Mouse (Mus musculus): ENCODE results near the gene Limch1. TPM values are rescaled to one million over a fixed set of nuclear protein-coding genes. Genes with fewer than 3 reads are reported as not detected.

Limch1 gene
- total RNA-seq, 2 experiments from 2014 or later, result not detected

GRCm38 (mm10) chr5:66909962-66910361, 164.3 kb downstream of the Limch1 start:
- no peak for ATAC-seq (replicated peaks; ENCODE audit: low FRiP score, poor library complexity, severe bottlenecking)

- no peak for ATAC-seq (replicated peaks; ENCODE audit: low FRiP score, poor library complexity, severe bottlenecking)
These were observed 165.0 kb downstream of the Limch1 start for GRCm38 (mm10) chr5:66910610-66911009.

GRCm38 (mm10) chr5:66911068-66911467, 165.4 kb downstream of the Limch1 start:
- ATAC-seq (replicated peaks; ENCODE audit: low FRiP score, poor library complexity, severe bottlenecking), result no peak

- no peak for ATAC-seq (replicated peaks; ENCODE audit: low FRiP score, poor library complexity, severe bottlenecking)
These were observed 168.2 kb downstream of the Limch1 start for GRCm38 (mm10) chr5:66913791-66914190.

- no peak for ATAC-seq (replicated peaks; ENCODE audit: low FRiP score, poor library complexity, severe bottlenecking)
These were observed 172.0 kb downstream of the Limch1 start for GRCm38 (mm10) chr5:66917353-66918315.

GRCm38 (mm10) chr5:66918316-66919305, 173.0 kb downstream of the Limch1 start:
- no peak for ATAC-seq (replicated peaks; ENCODE audit: low FRiP score, poor library complexity, severe bottlenecking)

GRCm38 (mm10) chr5:66922582-66922981, 177.0 kb downstream of the Limch1 start:
- no peak for ATAC-seq (replicated peaks; ENCODE audit: low FRiP score, poor library complexity, severe bottlenecking)

GRCm38 (mm10) chr5:66929291-66929690, 183.7 kb downstream of the Limch1 start:
- ATAC-seq (replicated peaks; ENCODE audit: low FRiP score, poor library complexity, severe bottlenecking), result no peak

GRCm38 (mm10) chr5:66933134-66933804, 187.6 kb downstream of the Limch1 start:
- ATAC-seq (replicated peaks; ENCODE audit: low FRiP score, poor library complexity, severe bottlenecking), result no peak

- ATAC-seq (replicated peaks; ENCODE audit: low FRiP score, poor library complexity, severe bottlenecking), result no peak
These were observed 189.0 kb downstream of the Limch1 start for GRCm38 (mm10) chr5:66934585-66934984.

GRCm38 (mm10) chr5:66937376-66937775, 191.7 kb downstream of the Limch1 start:
- ATAC-seq (replicated peaks; ENCODE audit: low FRiP score, poor library complexity, severe bottlenecking), result no peak

- ATAC-seq (replicated peaks; ENCODE audit: low FRiP score, poor library complexity, severe bottlenecking), result no peak
These were observed 196.3 kb downstream of the Limch1 start for GRCm38 (mm10) chr5:66941710-66942450.

GRCm38 (mm10) chr5:66942922-66943321, 197.3 kb downstream of the Limch1 start:
- ATAC-seq (replicated peaks; ENCODE audit: low FRiP score, poor library complexity, severe bottlenecking), result no peak

GRCm38 (mm10) chr5:66943521-66943920, 197.9 kb downstream of the Limch1 start:
- ATAC-seq (replicated peaks; ENCODE audit: low FRiP score, poor library complexity, severe bottlenecking), result no peak

GRCm38 (mm10) chr5:66947958-66948357, 202.3 kb downstream of the Limch1 start:
- ATAC-seq (replicated peaks; ENCODE audit: low FRiP score, poor library complexity, severe bottlenecking), result no peak

GRCm38 (mm10) chr5:66949098-66949692, 203.6 kb downstream of the Limch1 start:
- ATAC-seq (replicated peaks; ENCODE audit: low FRiP score, poor library complexity, severe bottlenecking), result no peak

- no peak for ATAC-seq (replicated peaks; ENCODE audit: low FRiP score, poor library complexity, severe bottlenecking)
These were observed 207.7 kb downstream of the Limch1 start for GRCm38 (mm10) chr5:66953375-66953774.

GRCm38 (mm10) chr5:66953971-66954644, 208.5 kb downstream of the Limch1 start:
- ATAC-seq (replicated peaks; ENCODE audit: low FRiP score, poor library complexity, severe bottlenecking), result no peak

Data from erythroid progenitor cell, adult 5-6 weeks (primary cell).